15 mouse cellular contexts compared by ENCODE assay signal in genomic region chr6:84491106-84491505, GRCm38 (mm10).
DNase-seq lines count a peak whose midpoint lies in the region; TF ChIP-seq lines count a peak whose summit lies in the region.
"Had no signal": no experiment of that assay in that cellular context is flagged by ENCODE, and none has a peak within 500 bp of the region (broad histone marks: within the 10 kb centered on the region; RNA-seq: fewer than 3 reads in every experiment).

No protein-coding gene starts in this region.

- H3K27ac ChIP-seq in cerebellum, adult 2 months (ENCODE audit: insufficient read depth, low read length) = no peak overlapping the region
- H3K27ac ChIP-seq: embryonic facial prominence, embryonic 12.5 days; forebrain, embryonic 13.5 days; forebrain, embryonic 15.5 days had no signal

- H3K27me3 ChIP-seq in cerebellum, adult 2 months (ENCODE audit: control insufficient read depth, insufficient read depth, low read length) = no peaks in the 10 kb centered on the region
- H3K27me3 ChIP-seq: embryonic facial prominence, embryonic 12.5 days; forebrain, embryonic 13.5 days; forebrain, embryonic 15.5 days had no signal

- DNase-seq in cerebellum, postnatal 14 days = peak; percentile 45 to 59
- DNase-seq in cerebellum, adult 2 months = no peak
- peak; percentile 26 for DNase-seq in right cerebral cortex, postnatal 14 days
- DNase-seq in right cerebral cortex, adult 2 months (ENCODE audit: low spot score in 2 of 2) = no peak
- DNase-seq in thymus, postnatal 14 days = no peak
- DNase-seq: adrenal gland, adult 8-10 months; adrenal gland, postnatal 14 days; adrenal gland, postnatal 36 days; cerebellum, adult 11-12 months; cerebellum, adult 9-10 months; forebrain, postnatal 0 days had no signal

- no peak for TF ChIP-seq CTCF in cerebellum, adult 2 months (IDR thresholded peaks at IDR 0.05; ENCODE audit: borderline replicate concordance, insufficient read depth, low read depth, low read length)

- no peaks in the 10 kb centered on the region for H3K4me1 ChIP-seq in cerebellum, adult 2 months (ENCODE audit: control insufficient read depth, insufficient read depth, low read length)
- H3K4me1 ChIP-seq: embryonic facial prominence, embryonic 12.5 days; forebrain, embryonic 15.5 days had no signal

- H3K4me3 ChIP-seq in cerebellum, adult 2 months (replicated peaks; ENCODE audit: insufficient read depth, low read depth, low read length) = no peak overlapping the region
- H3K4me3 ChIP-seq: embryonic facial prominence, embryonic 10.5 days; embryonic facial prominence, embryonic 12.5 days; forebrain, embryonic 13.5 days; forebrain, embryonic 15.5 days had no signal

- TF ChIP-seq POLR2A in cerebellum, adult 2 months (IDR thresholded peaks at IDR 0.05; ENCODE audit: borderline replicate concordance, insufficient read depth, low read length) = no peak

- WGBS in cerebellum, adult 2 months = 66% methylated on average over 5 of the region's 5 CpGs

Comparison
In these comparisons a context has a peak if more than half of its experiments do, and no peak if none do; other contexts are left out.
1. DNase-seq: peak in cerebellum, postnatal 14 days (2 of 2) and right cerebral cortex, postnatal 14 days (single experiment); none in cerebellum, adult 2 months (0 of 2), right cerebral cortex, adult 2 months (0 of 2) and thymus, postnatal 14 days (single experiment).